Mouse (Mus musculus): Measurements from ENCODE around the gene Phka1. TPM values are rescaled to one million over a fixed set of nuclear protein-coding genes. Genes with fewer than 3 reads are reported as not detected.
A peak's percentile ranks its signal among the peaks of the same experiment; 100 is the strongest.
"Not testable (repeated sequence)": the region's sequence is repeated elsewhere in the genome, so short reads cannot be mapped to it uniquely, and the experiment has no call there.

Gene Phka1
- polyA plus RNA-seq (2012; rRNA removed): 1.5 and 1.7 TPM in 2 replicates

DNA sequence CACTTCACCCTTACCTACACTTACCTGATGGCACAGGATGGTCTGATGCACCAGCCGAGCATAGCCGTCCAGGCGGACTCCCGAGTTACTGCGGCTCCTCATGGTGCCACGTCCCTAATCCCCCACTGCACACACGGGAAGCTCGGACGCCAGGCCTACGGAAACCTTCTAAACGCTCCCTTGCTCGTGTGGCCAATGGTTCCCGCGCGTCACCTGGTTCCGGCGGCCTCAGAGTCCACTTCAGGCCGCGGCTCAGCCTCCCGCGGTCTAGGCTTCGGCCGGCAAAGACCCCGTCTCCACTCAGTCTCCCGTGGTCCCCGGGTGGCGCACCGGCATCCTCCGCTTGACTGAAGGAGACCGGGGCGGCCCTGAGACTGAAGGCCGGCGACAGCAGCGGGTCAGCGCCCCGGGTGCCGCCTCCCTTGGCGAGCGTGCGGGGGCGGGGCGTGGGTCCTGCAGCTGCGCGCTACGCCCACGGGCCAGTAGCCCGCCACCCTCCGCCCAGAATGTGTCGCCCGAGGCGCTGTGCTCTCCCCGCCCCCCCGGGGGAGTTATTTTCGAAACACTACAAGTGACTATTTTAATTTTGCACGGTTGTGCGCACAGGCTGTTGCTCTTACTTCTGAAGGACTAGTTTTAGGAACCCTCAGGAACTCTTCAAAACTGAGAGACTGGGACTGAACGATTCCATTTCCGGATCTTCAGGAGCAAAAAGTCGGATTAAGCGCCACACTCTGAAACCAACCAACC, at the start of gene Phka1:
TSS of gene Phka1 (minus strand) at position 424 of the 750 bp plus-strand sequence.
- 4% methylated on average over 57 of the region's 60 CpGs for WGBS

DNA sequence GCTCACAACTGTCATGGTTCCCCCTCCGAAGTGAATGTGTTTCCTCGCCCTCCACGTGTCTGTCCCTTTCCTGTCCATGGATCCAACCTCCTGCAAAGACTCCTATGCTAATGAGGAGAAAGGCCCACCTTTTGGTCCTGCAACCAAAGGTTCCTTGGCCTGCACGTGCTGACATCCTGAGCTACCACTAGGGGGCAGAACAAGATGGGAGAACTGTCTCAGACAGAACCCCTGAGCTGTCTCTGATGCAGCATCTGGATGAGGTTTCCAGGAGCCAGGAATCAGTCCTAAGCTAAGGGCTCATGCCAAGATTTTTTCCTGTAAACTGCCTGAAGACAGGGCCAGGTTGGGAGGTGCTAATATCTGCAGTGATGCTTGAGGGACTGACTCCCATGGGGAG, 45.2 kb upstream of the Phka1 start:
- not testable (repeated sequence) for H3K36me3 ChIP-seq (ENCODE audit: control insufficient read depth, insufficient read depth, low read length); DNase-seq; H3K4me1 ChIP-seq (replicated peaks; ENCODE audit: control insufficient read depth, insufficient read depth, low read length); H3K27ac ChIP-seq (ENCODE audit: control insufficient read depth, insufficient read depth, low read length); H3K4me3 ChIP-seq (ENCODE audit: control insufficient read depth, insufficient read depth, low read length); H3K27me3 ChIP-seq (ENCODE audit: control insufficient read depth, insufficient read depth, low read length)
- WGBS: 31% methylated on average over 3 of the region's 4 CpGs

More for the DNA sequence above, at the start of gene Phka1:
- H3K4me3 ChIP-seq (ENCODE audit: control insufficient read depth, insufficient read depth, low read length): peak within 1 kb of the TSS; percentile 32
- peak; percentile 18 for DNase-seq
- no peak within 1 kb of the TSS for H3K27ac ChIP-seq (ENCODE audit: control insufficient read depth, insufficient read depth, low read length)
- H3K4me1 ChIP-seq (replicated peaks; ENCODE audit: control insufficient read depth, insufficient read depth, low read length): no peaks in the 10 kb centered on the region; the same call in 1 of the 2 replicates
- TF ChIP-seq CTCF (IDR thresholded peaks at IDR 0.05; ENCODE audit: borderline replicate concordance, control insufficient read depth, extremely low read depth, insufficient read depth, low read length, poor library complexity): no peak
- no peak for TF ChIP-seq POLR2A (IDR thresholded peaks at IDR 0.05; ENCODE audit: control insufficient read depth, extremely low read depth, insufficient read depth, low read length, poor library complexity)
- H3K27me3 ChIP-seq (ENCODE audit: control insufficient read depth, insufficient read depth, low read length): no peaks in the 10 kb centered on the region
- no peaks in the 10 kb centered on the region for H3K36me3 ChIP-seq (ENCODE audit: control insufficient read depth, insufficient read depth, low read length)

DNA sequence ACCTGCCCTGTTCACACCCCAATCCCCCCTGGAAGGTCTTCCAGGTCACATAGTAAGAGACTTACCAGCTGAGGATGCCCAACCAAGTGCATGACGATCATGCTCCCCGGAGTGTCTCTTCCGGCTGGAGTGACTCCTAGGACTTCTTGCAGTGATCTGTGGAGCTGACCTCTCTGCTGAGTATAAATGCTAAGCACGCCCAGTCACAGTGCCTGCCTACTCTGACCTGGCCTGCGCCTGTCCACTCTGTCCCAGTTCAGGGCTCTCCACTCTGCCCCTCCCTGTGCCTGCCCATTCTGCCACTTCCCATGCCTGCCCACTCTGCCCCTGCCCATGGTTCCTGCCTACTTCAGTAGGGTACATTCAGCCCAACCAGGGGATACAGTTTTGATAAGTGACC, 42.8 kb upstream of the Phka1 start, which contains the start of gene Gm3880:
TSS of gene Gm3880 (minus strand) at position 101 of the 400 bp plus-strand sequence.
- H3K4me3 ChIP-seq (ENCODE audit: control insufficient read depth, insufficient read depth, low read length); DNase-seq; H3K4me1 ChIP-seq (replicated peaks; ENCODE audit: control insufficient read depth, insufficient read depth, low read length); H3K27ac ChIP-seq (ENCODE audit: control insufficient read depth, insufficient read depth, low read length); H3K36me3 ChIP-seq (ENCODE audit: control insufficient read depth, insufficient read depth, low read length); H3K27me3 ChIP-seq (ENCODE audit: control insufficient read depth, insufficient read depth, low read length): not testable (repeated sequence)
- WGBS: 90% methylated on average over 4 of the region's 5 CpGs

DNA sequence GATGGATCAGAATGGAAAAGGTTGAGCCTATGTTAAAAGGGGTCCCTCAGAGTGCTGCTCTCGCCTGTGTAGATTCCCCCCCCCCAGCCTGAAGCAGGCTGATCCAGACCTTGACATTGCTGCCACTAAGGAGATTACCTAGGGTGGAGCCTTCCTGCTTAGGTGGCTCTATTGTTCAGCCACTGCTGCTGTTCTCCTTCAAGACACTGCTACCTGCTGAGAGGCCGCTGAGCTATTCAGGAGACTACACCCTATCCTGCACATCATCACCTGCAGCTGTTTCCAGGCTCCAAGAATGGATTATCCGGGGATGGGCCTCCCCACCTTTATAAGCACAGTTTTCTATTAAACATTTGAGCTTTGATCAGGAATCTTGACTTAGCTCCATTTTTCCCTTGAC, 40.7 kb upstream of the Phka1 start:
- H3K27me3 ChIP-seq (ENCODE audit: control insufficient read depth, insufficient read depth, low read length); H3K27ac ChIP-seq (ENCODE audit: control insufficient read depth, insufficient read depth, low read length); H3K4me1 ChIP-seq (replicated peaks; ENCODE audit: control insufficient read depth, insufficient read depth, low read length); H3K36me3 ChIP-seq (ENCODE audit: control insufficient read depth, insufficient read depth, low read length); H3K4me3 ChIP-seq (ENCODE audit: control insufficient read depth, insufficient read depth, low read length); DNase-seq: not testable (repeated sequence)
- 73% methylated on average over 3 of the region's 3 CpGs for WGBS

DNA sequence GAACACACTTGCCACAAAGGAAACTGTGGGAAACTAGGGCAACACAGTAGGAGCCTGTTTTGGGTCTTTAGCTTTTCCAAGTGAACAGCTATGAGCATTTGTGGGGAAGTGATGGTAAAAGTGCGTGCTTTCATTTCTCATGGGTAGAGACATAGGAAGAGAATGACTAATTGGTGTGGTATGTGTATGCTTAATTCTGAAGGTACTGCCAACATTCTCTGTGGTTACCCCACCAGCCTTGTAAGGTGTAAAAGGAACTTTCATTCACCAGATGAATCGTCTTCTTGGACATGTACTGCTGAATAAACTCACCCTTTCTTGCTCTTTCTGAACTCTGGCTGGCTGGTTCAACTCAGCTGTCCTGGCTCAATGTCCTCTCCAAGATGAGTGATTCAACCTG, 22.6 kb upstream of the Phka1 start:
- WGBS: 73% methylated on average over 2 of the region's 2 CpGs

DNA sequence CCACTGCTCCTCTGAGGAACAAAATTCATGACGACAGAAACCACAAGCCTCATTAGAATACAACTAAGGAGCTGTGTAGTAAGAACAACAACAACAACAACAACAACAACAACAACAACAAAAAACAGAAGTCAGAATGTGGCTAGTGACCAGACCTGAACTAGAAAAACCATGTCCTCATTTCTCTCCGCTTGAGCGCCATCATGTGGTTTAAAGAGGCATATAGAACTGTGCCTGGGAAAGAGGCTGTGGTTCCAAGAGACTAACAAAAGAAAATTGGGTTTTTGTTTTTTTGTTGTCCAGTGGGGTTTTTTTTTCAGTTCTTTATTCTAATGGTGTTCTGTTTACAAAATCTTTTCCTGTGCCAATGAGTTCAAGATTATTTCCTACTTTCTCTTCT, 16.7 kb upstream of the Phka1 start:
- Histone ChIP-seq H3K36me3 (ENCODE audit: control insufficient read depth, insufficient read depth, low read length) (no peaks in the 10 kb centered on the region), H3K27ac (ENCODE audit: control insufficient read depth, insufficient read depth, low read length) (no peak overlapping the region), H3K4me3 (ENCODE audit: control insufficient read depth, insufficient read depth, low read length) (no peak overlapping the region), H3K27me3 (ENCODE audit: control insufficient read depth, insufficient read depth, low read length) (no peaks in the 10 kb centered on the region), H3K4me1 (replicated peaks; ENCODE audit: control insufficient read depth, insufficient read depth, low read length) (no peaks in the 10 kb centered on the region)
- TF ChIP-seq CTCF (IDR thresholded peaks at IDR 0.05; ENCODE audit: borderline replicate concordance, control insufficient read depth, extremely low read depth, insufficient read depth, low read length, poor library complexity) (no peak), POLR2A (IDR thresholded peaks at IDR 0.05; ENCODE audit: control insufficient read depth, extremely low read depth, insufficient read depth, low read length, poor library complexity) (no peak)
- DNase-seq: no peak
- 24% methylated on average over 3 of the region's 3 CpGs for WGBS

More for the DNA sequence above, 22.6 kb upstream of the Phka1 start:
- Histone ChIP-seq H3K27me3 (ENCODE audit: control insufficient read depth, insufficient read depth, low read length) (no peaks in the 10 kb centered on the region), H3K4me1 (replicated peaks; ENCODE audit: control insufficient read depth, insufficient read depth, low read length) (no peaks in the 10 kb centered on the region), H3K4me3 (ENCODE audit: control insufficient read depth, insufficient read depth, low read length) (no peak overlapping the region), H3K27ac (ENCODE audit: control insufficient read depth, insufficient read depth, low read length) (no peak overlapping the region), H3K36me3 (ENCODE audit: control insufficient read depth, insufficient read depth, low read length) (no peaks in the 10 kb centered on the region)
- no peak for DNase-seq
- TF ChIP-seq CTCF (IDR thresholded peaks at IDR 0.05; ENCODE audit: borderline replicate concordance, control insufficient read depth, extremely low read depth, insufficient read depth, low read length, poor library complexity): no peak
- TF ChIP-seq POLR2A (IDR thresholded peaks at IDR 0.05; ENCODE audit: control insufficient read depth, extremely low read depth, insufficient read depth, low read length, poor library complexity): no peak

DNA sequence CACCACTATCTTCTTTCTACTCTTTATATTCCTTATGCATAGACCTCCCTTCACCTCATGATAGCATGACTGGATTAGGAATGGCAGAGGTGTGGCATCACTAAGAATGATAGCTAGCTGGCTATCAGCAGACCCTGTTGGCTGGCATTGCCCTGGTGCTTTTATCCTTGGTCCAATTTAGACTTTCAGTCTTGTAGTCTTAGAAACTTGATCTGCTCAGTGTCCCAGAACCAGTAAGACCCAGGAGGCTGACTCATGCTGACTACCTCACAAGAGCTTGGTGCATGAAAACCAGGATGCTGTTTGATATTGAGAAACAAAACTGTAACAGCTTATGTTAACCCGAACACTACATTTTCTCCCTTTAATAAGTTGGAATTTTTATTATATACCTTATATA, 1.6 kb upstream of the Phka1 start:
- no peak for DNase-seq
- Histone ChIP-seq H3K4me3 (ENCODE audit: control insufficient read depth, insufficient read depth, low read length) (no peak overlapping the region), H3K4me1 (replicated peaks; ENCODE audit: control insufficient read depth, insufficient read depth, low read length) (no peaks in the 10 kb centered on the region; the same call in 1 of the 2 replicates), H3K27ac (ENCODE audit: control insufficient read depth, insufficient read depth, low read length) (no peak overlapping the region), H3K27me3 (ENCODE audit: control insufficient read depth, insufficient read depth, low read length) (no peaks in the 10 kb centered on the region), H3K36me3 (ENCODE audit: control insufficient read depth, insufficient read depth, low read length) (no peaks in the 10 kb centered on the region)
- TF ChIP-seq CTCF (IDR thresholded peaks at IDR 0.05; ENCODE audit: borderline replicate concordance, control insufficient read depth, extremely low read depth, insufficient read depth, low read length, poor library complexity): no peak
- WGBS: 94% methylated on average over 1 of the region's 1 CpGs
